Mouse (Mus musculus): ENCODE data around the gene Grik2.
A peak's percentile ranks its signal among the peaks of the same experiment; 100 is the strongest.

- TF ChIP-seq POLR2A (IDR thresholded peaks at IDR 0.05; ENCODE audit: borderline replicate concordance, extremely low read depth, insufficient read depth, insufficient read length, poor library complexity, severe bottlenecking): no peak
- TF ChIP-seq CTCF (IDR thresholded peaks at IDR 0.05; ENCODE audit: borderline replicate concordance, extremely low read depth, insufficient read depth, insufficient read length): peak; percentile 22; the same call in 1 of the 2 replicates
Measured at GRCm38 (mm10) chr10:49481439-49481838, 307.1 kb downstream of the Grik2 start.

Data from brain, embryonic 14.5 days (tissue).